Mouse (Mus musculus): ENCODE measurements around the gene Pkhd1. TPM values are rescaled to one million over a fixed set of nuclear protein-coding genes. Genes with fewer than 3 reads are reported as not detected.
A peak's percentile ranks its signal among the peaks of the same experiment; 100 is the strongest.

Gene Pkhd1
- under 1 TPM; 0.05 to 0.07 TPM for total RNA-seq (2021)

GRCm38 (mm10) chr1:20617849-20618530, at the start of gene Pkhd1:
Gene Pkhd1 (minus strand): TSS chr1:20618064.
- DNase-seq (ENCODE audit: low spot score in 2 of 2) = no peak
- intact Hi-C loops (cut with DNase I) = no loop called here

- intact Hi-C loops (cut with DNase I) = no loop called here
Measured at GRCm38 (mm10) chr1:20667567-20667966, 49.7 kb upstream of the Pkhd1 start.

GRCm38 (mm10) chr1:20666233-20666632, 48.4 kb upstream of the Pkhd1 start:
- intact Hi-C loops (cut with DNase I) = no loop called here
- DNase-seq (ENCODE audit: low spot score in 2 of 2) = no peak

More at GRCm38 (mm10) chr1:20667567-20667966, 49.7 kb upstream of the Pkhd1 start:
- no peak for DNase-seq (ENCODE audit: low spot score in 2 of 2)

GRCm38 (mm10) chr1:20655085-20655484, 37.2 kb upstream of the Pkhd1 start:
- no peak for DNase-seq (ENCODE audit: low spot score in 2 of 2)
- intact Hi-C loops (cut with DNase I) = no loop called here

GRCm38 (mm10) chr1:20653513-20654506, 35.9 kb upstream of the Pkhd1 start:
- no peak for DNase-seq (ENCODE audit: low spot score in 2 of 2)
- intact Hi-C loops (cut with DNase I) = no loop called here

- intact Hi-C loops (cut with DNase I) = no loop called here
- DNase-seq (ENCODE audit: low spot score in 2 of 2) = no peak
Measured at GRCm38 (mm10) chr1:20634856-20635255, 17.0 kb upstream of the Pkhd1 start.

- peak in 1 of 2 experiments; percentile 12 for DNase-seq (ENCODE audit: low spot score in 2 of 2)
- intact Hi-C loops (cut with DNase I) = no loop called here
Measured at GRCm38 (mm10) chr1:20633276-20633869, 15.5 kb upstream of the Pkhd1 start.

GRCm38 (mm10) chr1:20624564-20624963, 6.7 kb upstream of the Pkhd1 start:
- no peak for DNase-seq (ENCODE audit: low spot score in 2 of 2)
- intact Hi-C loops (cut with DNase I) = no loop called here

GRCm38 (mm10) chr1:20623375-20623774, 5.5 kb upstream of the Pkhd1 start:
- DNase-seq (ENCODE audit: low spot score in 2 of 2) = no peak
- intact Hi-C loops (cut with DNase I) = no loop called here

GRCm38 (mm10) chr1:20620611-20621010, 2.7 kb upstream of the Pkhd1 start:
- DNase-seq (ENCODE audit: low spot score in 2 of 2) = peak in 1 of 2 experiments; percentile 29
- intact Hi-C loops (cut with DNase I) = no loop called here

- intact Hi-C loops (cut with DNase I) = no loop called here
- no peak for DNase-seq (ENCODE audit: low spot score in 2 of 2)
Measured at GRCm38 (mm10) chr1:20619363-20619762, 1.5 kb upstream of the Pkhd1 start.

GRCm38 (mm10) chr1:20612643-20613042, 5.2 kb downstream of the Pkhd1 start:
- DNase-seq (ENCODE audit: low spot score in 2 of 2) = peak; percentile 53 to 59
- intact Hi-C loops (cut with DNase I) = loop anchor here (2.0 kb wide), 1 partner anchor 188 kb away; no protein-coding TSS in a partner anchor

GRCm38 (mm10) chr1:20605489-20605888, 12.4 kb downstream of the Pkhd1 start:
- intact Hi-C loops (cut with DNase I) = no loop called here
- DNase-seq (ENCODE audit: low spot score in 2 of 2) = no peak

GRCm38 (mm10) chr1:20590488-20590887, 27.4 kb downstream of the Pkhd1 start:
- intact Hi-C loops (cut with DNase I) = no loop called here
- no peak for DNase-seq (ENCODE audit: low spot score in 2 of 2)

GRCm38 (mm10) chr1:20571469-20571868, 46.4 kb downstream of the Pkhd1 start:
- intact Hi-C loops (cut with DNase I) = no loop called here
- no peak for DNase-seq (ENCODE audit: low spot score in 2 of 2)

GRCm38 (mm10) chr1:20569430-20569829, 48.4 kb downstream of the Pkhd1 start:
- intact Hi-C loops (cut with DNase I) = no loop called here

GRCm38 (mm10) chr1:20558443-20558842, 59.4 kb downstream of the Pkhd1 start:
- intact Hi-C loops (cut with DNase I) = no loop called here
- DNase-seq (ENCODE audit: low spot score in 2 of 2) = no peak

More at GRCm38 (mm10) chr1:20569430-20569829, 48.4 kb downstream of the Pkhd1 start:
- DNase-seq (ENCODE audit: low spot score in 2 of 2) = no peak

- intact Hi-C loops (cut with DNase I) = no loop called here
Measured at GRCm38 (mm10) chr1:20554398-20554797, 63.5 kb downstream of the Pkhd1 start.

GRCm38 (mm10) chr1:20551334-20551733, 66.5 kb downstream of the Pkhd1 start:
- intact Hi-C loops (cut with DNase I) = no loop called here

More at GRCm38 (mm10) chr1:20554398-20554797, 63.5 kb downstream of the Pkhd1 start:
- DNase-seq (ENCODE audit: low spot score in 2 of 2) = peak; percentile 57 to 71

GRCm38 (mm10) chr1:20544526-20544925, 73.3 kb downstream of the Pkhd1 start:
- no peak for DNase-seq (ENCODE audit: low spot score in 2 of 2)

More at GRCm38 (mm10) chr1:20551334-20551733, 66.5 kb downstream of the Pkhd1 start:
- no peak for DNase-seq (ENCODE audit: low spot score in 2 of 2)

More at GRCm38 (mm10) chr1:20544526-20544925, 73.3 kb downstream of the Pkhd1 start:
- intact Hi-C loops (cut with DNase I) = no loop called here
